Mouse (Mus musculus) left cerebral cortex, postnatal 14 days (tissue): ENCODE data around the gene Gm20388. TPM values are rescaled to one million over a fixed set of nuclear protein-coding genes. Genes with fewer than 3 reads are reported as not detected.
A peak's percentile ranks its signal among the peaks of the same experiment; 100 is the strongest.

ENCODE experiments used
- DNase-seq, 2 experiments: peaks; one replicate each; pipeline ENCODE4 v3.0.0; 2021 to 2022; ENCODE audit warnings: low spot score in 2 of 2, mixed read lengths in 1 of 2
- intact Hi-C: fragments of 180-260 bp; cut with DNase I; formaldehyde crosslinking; loops from one replicate; pipeline ENCODE4 v1.15.1; 2025
- total RNA-seq, 2 experiments: library from RNA; stranded (reverse); gene quantifications; 2 replicates each; pipeline ENCODE4 v1.2.3; 2021

Gene Gm20388
- total RNA-seq, 2 experiments from 2014 or later = 2.8 to 7.3 TPM

DNA sequence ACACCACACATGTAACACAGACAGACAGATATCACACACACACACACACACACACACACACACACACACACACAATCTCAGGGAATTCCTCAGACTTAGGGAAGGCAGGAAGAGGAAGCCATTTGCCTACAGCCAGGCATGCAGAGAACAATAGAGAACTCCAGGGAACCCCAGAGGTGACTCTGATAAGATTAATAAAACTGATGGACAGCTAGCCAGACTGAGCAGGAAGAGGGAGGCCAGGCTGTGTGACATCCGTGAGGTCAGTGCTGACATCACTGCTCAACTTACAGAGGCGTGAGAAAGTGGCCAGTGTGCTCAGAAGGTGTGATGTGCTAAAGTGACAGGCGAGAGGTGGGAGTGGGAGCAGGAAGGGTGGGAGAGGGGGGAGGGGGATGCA, 1290.3 kb downstream of the Gm20388 start:
- DNase-seq = no peak
- intact Hi-C loops = no loop called here

DNA sequence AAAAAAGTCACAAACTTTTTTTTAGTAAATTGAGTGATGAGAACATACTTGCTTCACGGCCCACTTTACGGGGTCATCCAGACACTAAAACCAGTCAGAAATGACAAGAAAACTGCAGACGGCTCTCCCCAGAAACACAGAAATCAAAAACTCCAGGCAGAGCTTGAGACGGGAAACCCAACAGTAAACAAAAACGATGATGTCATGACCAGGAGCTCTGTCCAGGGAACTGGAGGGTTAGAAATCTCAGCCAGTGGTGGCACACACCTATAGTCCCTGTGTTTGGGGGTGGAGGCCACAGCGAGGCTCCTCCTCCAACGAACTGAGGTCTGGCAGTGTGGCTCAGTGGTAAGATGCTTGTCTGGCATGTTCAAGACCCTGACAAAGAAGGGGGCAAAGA, 1291.0 kb downstream of the Gm20388 start:
- DNase-seq = no peak
- intact Hi-C loops = no loop called here

DNA sequence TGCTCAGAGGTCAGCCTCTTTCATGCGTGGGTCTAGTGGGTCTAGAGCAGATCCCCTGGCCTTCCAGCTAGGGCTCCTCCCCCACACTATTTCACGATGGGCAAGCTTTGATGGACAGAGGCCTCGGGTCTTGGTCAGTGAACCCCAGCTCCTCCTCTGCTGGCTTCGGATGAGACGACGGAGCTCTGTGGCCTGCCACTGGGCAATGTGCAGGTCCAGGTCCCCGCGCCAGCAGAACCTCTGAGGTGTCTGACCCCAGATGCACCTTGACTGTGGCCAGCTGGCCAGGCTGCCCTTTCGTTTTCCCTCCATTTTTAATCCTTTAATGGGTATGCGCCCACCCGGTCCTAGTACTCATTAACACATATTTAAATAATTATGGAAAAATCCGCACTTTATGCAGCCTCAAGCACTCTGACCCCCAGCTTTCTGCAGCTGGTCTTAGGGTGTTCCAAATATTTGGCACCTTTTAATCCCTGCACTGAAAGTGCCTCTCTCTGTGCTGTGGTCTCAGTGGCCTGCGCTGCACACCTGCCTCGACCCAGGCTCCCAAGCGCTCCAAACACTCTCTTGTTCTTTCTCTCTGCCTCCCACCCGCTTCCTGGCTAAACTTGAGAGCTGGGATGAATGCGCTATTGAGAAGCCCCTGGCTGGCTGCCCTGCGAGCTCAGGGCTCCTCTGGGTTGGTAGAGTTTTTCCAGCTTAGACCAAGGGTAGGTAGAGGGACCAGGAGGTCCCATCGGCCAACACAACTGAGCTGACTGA, 1293.2 kb downstream of the Gm20388 start:
- peak; percentile 72 to 74 for DNase-seq

DNA sequence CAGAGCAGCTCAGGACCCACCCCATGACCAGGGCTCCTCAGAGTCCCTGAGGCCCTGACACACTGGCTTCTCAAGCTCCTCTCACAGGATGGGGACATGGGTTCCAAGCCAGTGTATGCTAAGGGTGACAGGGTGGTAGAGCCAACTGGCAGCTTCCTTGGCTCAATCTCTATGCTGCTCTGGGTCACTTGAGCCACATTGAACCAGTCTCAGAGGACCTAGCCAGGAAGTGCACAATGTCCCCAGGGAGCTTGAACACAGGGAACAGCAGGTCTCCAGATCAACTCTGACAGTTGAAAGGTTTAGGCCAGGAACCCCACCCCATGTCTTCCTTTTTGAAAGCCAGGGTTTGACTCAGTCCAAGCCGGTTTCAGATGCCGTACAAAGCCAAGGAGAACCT, 1296.5 kb downstream of the Gm20388 start:
- DNase-seq = no peak
- intact Hi-C loops = no loop called here

More for the DNA sequence above, 1293.2 kb downstream of the Gm20388 start:
- intact Hi-C loops = no loop called here

DNA sequence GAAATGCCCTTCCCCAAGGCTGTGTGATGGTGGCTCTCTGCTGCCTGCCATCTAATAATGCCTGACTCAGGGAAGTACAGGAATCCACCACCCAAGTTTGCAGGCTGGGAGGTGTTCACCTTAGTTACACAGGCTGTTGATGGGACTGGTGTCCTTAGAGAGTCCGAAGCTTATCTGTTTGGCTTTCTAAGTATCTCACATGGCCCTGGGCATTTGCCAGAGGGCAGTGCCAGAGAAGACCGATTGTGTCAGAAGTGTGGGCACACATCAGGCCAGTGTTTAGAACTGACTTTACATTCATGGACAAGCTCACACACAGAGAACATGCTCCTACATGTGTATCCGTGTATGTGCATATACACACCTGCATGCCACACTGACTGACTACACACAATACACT, 1300.0 kb downstream of the Gm20388 start:
- intact Hi-C loops = no loop called here
- no peak for DNase-seq

DNA sequence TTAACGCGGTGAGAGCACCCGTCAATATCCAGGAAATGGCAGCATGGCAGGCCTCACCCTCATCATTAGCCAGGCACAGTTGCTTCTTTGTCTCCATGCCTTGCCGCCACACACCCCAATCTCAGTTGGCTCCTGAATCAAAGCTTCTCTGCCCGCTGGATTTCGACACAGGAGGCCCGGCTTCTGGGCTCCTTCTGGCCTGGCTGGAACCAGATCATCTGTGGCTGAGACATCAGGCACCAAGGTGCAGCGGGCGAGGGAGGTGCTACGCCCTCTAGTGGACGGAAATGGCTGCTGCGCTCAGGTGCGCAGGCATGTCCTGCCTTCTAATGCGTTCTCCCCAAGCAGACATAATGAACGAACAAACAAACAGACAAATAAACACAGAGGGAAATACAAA, 1302.6 kb downstream of the Gm20388 start:
- no peak for DNase-seq
- intact Hi-C loops = no loop called here

DNA sequence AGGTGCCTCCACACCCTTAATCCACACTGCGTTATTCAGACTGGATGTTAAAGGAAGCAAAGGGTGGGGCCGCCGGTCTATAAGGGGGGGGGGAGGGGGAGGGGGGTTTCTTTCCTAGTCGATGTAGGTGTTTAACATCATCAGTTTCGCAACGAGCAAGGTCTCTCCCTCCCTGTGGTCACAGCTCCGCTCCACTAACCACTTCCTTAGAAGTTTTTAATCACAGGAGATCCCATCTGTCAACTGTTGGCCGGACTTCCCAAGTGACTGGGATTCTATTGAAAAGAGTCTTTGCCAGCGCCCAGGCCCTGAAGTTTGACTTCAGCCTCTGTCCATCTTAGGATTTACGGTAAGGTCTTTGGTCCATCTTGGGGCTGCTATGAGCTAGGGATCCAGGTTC, 1303.0 kb downstream of the Gm20388 start:
- DNase-seq = no peak
- intact Hi-C loops = no loop called here

DNA sequence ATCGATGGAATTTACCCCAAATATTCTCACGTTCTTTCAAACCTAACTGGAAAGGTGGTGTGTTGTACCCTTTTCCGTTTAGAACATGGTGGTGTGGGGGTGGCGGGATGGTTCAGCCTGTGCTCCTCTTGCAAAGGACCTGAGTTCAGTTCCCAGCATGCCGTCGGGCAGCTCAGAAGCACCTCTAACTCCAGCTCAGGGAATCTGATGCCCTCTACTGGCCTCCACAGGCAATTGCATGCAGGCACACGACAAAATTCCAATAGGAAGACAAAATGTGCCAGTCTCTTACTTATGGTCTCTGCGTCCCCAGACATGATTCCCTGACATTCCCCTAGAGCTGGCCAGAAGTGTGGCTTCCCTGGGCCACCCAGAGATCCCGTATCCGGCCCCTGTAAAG, 1304.3 kb downstream of the Gm20388 start:
- intact Hi-C loops = loop anchor here (5.0 kb wide), 1 partner anchor 88 kb away; the partner anchor contains the start of gene Foxl1
- no peak for DNase-seq

DNA sequence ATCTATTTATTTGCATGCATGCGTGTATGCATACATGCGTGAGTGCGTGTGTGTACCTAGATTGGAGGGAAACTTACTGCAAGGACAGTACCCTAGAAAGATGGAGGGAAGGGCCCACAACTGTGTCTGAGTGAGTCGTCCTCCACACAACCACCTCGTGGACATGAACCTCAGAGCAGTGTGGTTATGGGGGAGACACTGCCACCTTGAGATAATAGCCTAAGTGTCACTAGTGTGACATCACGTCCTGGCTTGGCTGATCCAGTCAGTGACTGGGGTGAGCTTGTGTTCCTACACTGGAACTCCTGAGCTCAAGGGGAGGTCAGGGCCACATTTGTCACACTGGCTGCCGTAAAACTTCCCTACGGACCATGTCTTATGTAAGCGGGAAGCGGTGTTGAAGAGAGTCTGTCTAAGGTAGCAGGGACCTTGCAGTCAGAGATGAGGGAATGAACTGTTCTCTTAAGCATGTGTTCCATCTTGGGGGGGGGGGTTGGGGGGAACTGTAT, 1305.9 kb downstream of the Gm20388 start:
- no peak for DNase-seq
- intact Hi-C loops = loop anchor here (5.0 kb wide), 1 partner anchor 89 kb away; the partner anchor contains the start of gene Foxl1

DNA sequence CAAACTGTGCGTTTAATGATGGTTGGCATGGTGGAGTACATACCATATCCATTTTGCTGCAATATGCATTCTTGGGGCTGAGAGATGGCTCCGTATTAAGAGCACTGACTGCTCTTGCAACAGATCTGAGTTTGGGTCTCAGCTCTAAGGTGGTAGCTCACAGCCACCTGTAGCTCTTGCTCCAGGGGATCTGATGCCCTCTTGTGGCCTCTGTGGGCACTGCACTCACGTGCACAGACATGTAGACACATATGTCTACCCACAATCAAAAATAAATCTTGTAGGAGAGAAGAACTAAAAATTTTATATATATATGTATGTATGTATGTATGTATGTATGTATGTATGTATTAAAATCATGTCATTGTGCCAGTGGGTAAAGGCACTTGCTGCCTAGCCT, 1307.8 kb downstream of the Gm20388 start:
- intact Hi-C loops = loop anchor here (5.0 kb wide), 1 partner anchor 91 kb away; the partner anchor contains the start of gene Foxl1

DNA sequence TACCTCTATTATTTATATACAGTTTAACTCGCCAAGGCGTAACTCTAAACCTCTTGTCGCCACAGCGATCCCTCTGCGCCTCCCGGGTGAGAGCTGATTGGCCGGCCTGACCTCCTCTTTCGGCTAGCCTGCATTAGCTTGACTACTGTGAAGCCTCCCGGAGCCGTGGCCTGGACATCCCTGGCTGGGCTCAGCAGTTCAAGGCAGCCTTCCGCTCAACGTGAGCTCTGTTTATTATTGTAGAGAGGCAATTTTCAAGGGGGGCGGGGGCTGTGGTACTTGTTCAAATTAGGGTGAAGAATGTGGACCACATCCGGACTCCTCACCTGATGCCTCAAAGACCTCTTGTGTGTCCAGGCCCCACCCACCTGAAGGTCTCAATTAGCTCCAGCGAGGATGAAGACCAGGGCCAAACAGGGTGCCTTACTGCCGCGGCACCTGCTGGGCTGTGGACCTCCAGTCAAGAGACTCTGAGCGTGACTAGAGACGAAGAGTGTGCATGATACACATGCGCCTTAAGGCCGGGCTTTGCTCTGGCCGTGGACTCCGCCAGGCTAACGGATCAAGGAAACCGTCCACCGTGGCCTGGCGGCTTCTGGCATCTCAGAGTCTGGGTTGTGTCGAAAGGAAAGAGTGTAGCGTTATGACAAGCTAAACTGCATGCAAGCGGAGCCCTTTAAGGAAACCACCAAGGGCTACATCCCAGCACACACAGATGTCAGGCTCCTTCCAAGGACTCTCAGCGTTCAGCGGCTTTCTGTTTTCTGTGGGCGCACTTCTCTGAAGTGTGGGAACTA, 1309.7 kb downstream of the Gm20388 start:
- DNase-seq = no peak
- intact Hi-C loops = no loop called here

More for the DNA sequence above, 1307.8 kb downstream of the Gm20388 start:
- DNase-seq = no peak

DNA sequence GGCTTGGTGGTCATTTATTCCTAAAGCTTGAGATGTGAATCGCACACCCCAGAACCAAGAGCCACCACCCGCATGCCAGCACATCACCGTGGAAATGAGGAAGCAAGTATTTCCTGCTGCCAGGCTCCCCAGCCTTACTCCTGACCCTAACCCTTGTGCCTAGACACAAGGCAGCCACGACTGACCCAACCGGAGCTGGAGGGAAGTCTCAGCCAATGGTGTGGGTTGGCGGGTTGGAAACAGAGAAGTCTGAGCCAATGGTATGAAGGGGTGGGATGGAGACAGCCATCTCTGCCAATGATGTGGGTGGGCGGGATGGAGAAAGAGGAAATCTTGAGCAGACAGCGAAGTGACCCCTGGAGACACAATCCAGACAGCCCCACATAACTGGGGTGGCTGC, 1314.1 kb downstream of the Gm20388 start:
- no peak for DNase-seq
- intact Hi-C loops = no loop called here

DNA sequence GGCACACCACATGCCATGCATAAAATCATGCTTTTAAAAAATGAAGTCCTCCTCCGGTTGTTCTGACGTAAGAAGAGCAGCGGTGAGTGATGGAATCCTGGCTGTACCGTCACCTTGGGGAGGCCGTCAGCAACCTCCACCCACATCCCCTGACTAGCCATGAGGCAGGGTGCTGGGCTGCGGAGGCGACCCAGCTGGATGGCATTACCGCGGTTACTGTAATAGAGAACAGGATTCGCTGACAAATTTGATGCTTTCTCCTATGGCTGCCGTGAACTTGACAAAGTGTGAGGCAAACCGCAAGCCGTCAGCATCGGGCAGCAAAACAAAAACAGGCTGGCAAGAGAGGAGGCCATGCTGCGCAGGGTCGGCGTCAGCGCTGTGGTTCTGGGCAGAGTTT, 1317.1 kb downstream of the Gm20388 start:
- intact Hi-C loops = no loop called here
- DNase-seq = peak in 1 of 2 experiments; percentile 67

DNA sequence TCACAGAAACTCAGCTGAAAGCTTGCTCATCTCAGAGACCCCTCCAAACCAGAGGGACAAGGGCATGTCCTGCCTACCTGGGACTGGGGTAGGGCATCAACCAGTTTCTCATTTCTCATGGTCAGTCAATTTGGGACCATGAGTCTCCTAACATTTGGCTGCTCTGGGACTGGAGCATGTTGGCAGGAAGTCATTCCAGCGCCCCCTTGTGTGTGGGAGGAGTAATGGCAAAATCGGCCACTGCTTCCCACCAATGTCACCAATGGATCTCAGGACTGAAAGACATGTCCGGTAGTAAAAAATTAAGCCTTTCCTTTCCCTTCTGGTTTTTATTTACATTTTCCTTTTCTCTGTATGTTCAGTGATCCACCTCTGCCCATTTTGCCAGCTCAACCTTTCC, 1318.3 kb downstream of the Gm20388 start:
- DNase-seq = no peak
- intact Hi-C loops = no loop called here

DNA sequence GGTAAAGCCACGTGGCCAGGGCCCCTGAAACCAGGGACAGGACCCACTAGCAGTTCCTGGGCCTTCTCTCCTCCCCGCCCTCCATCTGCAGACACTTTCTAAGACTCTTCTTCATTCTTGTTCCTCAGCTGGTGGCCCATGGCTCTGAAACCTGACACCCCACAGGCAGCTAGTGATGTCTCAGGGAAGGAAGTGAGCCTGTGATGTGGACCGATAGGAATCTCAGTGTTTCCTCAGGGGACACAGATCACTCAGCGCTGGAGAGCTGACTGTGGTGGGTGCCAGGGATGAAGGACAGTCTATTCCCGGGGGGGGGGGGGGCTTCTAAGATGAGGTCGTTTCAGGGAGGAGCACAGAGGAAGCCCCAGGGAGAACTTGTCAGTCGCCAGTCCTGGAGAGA, 1318.9 kb downstream of the Gm20388 start:
- intact Hi-C loops = no loop called here
- no peak for DNase-seq

DNA sequence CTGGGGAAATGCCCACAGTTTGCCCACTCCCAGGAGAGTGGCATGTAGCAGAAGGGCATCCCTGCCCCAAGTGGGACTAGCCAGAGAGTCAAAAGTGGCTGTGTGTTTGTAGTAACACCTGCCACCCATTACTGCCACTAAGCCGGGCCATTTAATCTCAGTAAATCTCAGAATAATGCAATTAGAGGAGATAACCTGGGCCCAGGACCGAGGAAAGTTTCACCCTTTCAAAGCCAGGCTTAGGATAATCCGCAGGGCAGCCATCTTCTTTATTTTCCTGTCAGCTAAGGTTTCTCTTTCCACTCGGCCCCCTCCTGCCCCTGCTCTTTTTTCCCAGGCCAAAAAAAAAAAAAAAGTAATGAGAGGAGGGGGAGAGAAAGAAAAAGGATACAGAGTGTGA, 1322.6 kb downstream of the Gm20388 start:
- no peak for DNase-seq
- intact Hi-C loops = no loop called here

DNA sequence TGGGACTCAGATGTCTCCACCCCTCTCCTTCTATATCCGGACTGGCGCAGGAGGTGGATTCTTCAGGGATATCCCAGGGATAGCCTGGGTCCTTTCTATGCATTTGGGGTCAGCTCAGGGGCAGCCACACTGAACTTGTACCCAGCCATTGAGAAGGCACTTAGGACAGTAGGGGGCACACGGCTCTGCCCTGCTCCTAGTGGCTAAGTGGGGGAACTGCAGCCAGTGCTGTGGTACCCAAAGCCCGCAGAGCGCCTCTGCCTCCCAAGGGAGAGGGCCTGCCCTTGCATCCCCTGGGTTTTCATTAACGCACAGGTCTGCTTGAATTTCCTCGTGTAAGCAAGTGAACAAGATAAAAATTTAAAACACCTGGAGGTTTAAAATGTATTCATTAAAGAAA, 1324.3 kb downstream of the Gm20388 start:
- DNase-seq = no peak
- intact Hi-C loops = no loop called here

DNA sequence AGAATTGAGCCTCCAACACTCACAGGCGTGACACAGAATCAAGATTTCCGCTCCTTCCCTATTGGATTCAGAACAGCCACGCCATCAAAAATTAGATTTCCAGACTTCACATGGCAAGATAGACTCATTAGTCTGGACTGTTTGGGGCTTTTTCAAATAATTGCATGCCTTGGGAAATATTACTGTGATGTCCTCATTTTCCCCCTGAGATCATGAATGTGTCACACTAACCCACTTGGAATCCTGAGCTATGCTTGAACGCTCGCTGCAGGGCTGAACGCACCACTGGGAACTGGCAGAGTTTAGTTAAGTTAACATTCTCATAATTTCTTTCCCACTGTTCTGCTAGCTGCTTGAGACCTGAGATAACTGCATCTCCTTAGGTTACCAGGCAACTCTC, 1329.0 kb downstream of the Gm20388 start:
- DNase-seq = no peak

DNA sequence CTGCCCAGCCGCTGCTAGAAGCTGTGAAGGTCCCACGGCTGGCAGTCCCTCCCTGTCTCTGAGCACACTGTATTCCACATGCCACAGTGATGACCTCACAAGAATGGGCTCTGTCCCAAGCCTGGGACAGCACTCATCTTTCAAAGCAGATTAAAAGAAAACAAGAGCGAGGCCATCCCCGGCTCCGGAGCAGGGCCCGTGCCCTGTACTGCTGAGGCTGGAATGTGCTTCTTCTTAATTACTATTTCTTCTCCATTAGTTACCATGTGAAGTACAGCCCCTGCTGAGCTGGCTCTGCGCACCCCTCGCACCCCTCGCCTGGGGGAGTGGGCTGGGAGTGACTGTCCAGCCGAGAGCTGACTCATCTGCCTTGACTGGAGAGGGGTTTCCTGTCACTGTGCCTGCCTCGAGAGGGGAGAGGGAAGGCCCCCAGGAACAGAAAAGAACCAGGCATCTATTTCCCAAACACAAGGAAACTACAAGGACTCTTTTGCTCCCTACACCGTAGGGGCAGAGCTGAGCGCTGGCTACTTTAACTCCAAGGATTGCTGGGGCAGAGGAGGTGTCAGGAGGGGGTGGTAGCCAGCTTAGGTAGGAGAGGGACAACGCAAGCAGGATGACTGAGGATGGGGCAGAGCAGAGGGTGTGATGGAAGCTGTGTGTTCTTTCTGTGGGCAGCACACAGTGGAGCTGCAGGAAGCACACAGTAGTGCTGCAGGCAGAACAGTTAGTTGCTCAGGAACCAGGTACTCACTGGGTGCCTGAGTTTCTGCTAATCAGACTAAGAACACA, 1331.3 kb downstream of the Gm20388 start:
- DNase-seq = no peak
- intact Hi-C loops = loop anchor here (10.0 kb wide), 1 partner anchor 133 kb away; no protein-coding TSS in a partner anchor

More for the DNA sequence above, 1329.0 kb downstream of the Gm20388 start:
- intact Hi-C loops = loop anchor here (10.0 kb wide), 1 partner anchor 135 kb away; no protein-coding TSS in a partner anchor
